Mouse (Mus musculus): ENCODE data around the gene Rapgef4. TPM values are rescaled to one million over a fixed set of nuclear protein-coding genes. Genes with fewer than 3 reads are reported as not detected.
"Not testable (repeated sequence)": the region's sequence is repeated elsewhere in the genome, so short reads cannot be mapped to it uniquely, and the experiment has no call there.

The Rapgef4 gene
- polyA plus RNA-seq, 1 experiment from 2014 or later = 5.6 TPM

- Histone ChIP-seq H3K9ac (no peak overlapping the region), H3K4me1 (peaks cover 7% of the 10 kb centered on the region), H3K4me2 (replicated peaks) (no peak overlapping the region), H3K27me3 (no peaks in the 10 kb centered on the region), H3K27ac (no peak overlapping the region), H3K36me3 (no peaks in the 10 kb centered on the region), H3K9me3 (replicated peaks) (no peaks in the 10 kb centered on the region), H3K4me3 (no peak overlapping the region)
- WGBS = 88% methylated on average over 14 of the region's 14 CpGs
- ATAC-seq (ENCODE audit: low FRiP score) = no peak
These were observed 159.1 kb downstream of the Rapgef4 start for GRCm38 (mm10) chr2:72139863-72140845.

DNA sequence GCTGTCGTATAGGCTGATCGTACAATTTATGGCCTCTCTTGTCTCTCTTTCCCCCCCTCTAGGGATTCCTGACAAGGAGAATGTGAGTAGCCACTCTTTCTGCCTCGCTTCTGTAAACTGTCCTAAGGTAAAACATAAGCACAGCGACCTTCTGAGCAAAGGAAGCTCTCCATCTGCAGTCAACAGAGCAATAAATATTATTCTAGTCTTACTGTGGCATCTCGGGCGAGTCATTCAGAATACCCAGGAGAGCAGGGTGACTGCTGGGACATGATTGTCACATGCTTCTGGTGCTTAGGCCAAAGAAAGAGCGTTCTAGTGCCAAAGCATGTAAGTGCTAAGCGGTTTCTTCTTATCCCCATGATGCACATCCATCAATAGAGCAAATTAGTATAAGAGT is 160.1 kb downstream of the Rapgef4 start:
- H3K27ac ChIP-seq = no peak overlapping the region
- 76% methylated on average over 8 of the region's 8 CpGs for whole genome bisulfite sequencing

GRCm38 (mm10) chr2:72141732-72142131 is 160.7 kb downstream of the Rapgef4 start:
- H3K36me3 ChIP-seq; H3K4me1 ChIP-seq; H3K27ac ChIP-seq; H3K4me2 ChIP-seq (replicated peaks); H3K27me3 ChIP-seq; H3K9ac ChIP-seq; H3K4me3 ChIP-seq; ATAC-seq (ENCODE audit: low FRiP score); H3K9me3 ChIP-seq (replicated peaks): not testable (repeated sequence)
- 86% methylated on average over 4 of the region's 4 CpGs for WGBS

More for the DNA sequence above, 160.1 kb downstream of the Rapgef4 start:
- no peak for ATAC-seq (ENCODE audit: low FRiP score)
- no peaks in the 10 kb centered on the region for H3K9me3 ChIP-seq (replicated peaks)
- no peaks in the 10 kb centered on the region for H3K36me3 ChIP-seq
- H3K9ac ChIP-seq = no peak overlapping the region
- no peaks in the 10 kb centered on the region for H3K27me3 ChIP-seq
- peaks cover 7% of the 10 kb centered on the region for H3K4me1 ChIP-seq
- H3K4me2 ChIP-seq (replicated peaks) = no peak overlapping the region
- H3K4me3 ChIP-seq = no peak overlapping the region

- Histone ChIP-seq H3K9me3 (replicated peaks) (no peaks in the 10 kb centered on the region), H3K4me2 (replicated peaks) (no peak overlapping the region), H3K36me3 (no peaks in the 10 kb centered on the region), H3K27me3 (no peaks in the 10 kb centered on the region), H3K4me3 (no peak overlapping the region), H3K9ac (no peak overlapping the region), H3K4me1 (peaks cover 3% of the 10 kb centered on the region; the same call in 1 of the 2 replicates), H3K27ac (no peak overlapping the region)
- WGBS = 91% methylated on average over 9 of the region's 9 CpGs
- ATAC-seq (ENCODE audit: low FRiP score) = no peak
These were observed 162.4 kb downstream of the Rapgef4 start for GRCm38 (mm10) chr2:72143413-72143812.

GRCm38 (mm10) chr2:72144576-72145200 is 163.6 kb downstream of the Rapgef4 start:
- 80% methylated on average over 7 of the region's 7 CpGs for WGBS
- Histone ChIP-seq H3K4me2 (replicated peaks) (no peak overlapping the region), H3K27me3 (no peaks in the 10 kb centered on the region), H3K9ac (no peak overlapping the region), H3K36me3 (no peaks in the 10 kb centered on the region), H3K27ac (no peak overlapping the region), H3K9me3 (replicated peaks) (no peaks in the 10 kb centered on the region), H3K4me3 (no peak overlapping the region), H3K4me1 (peaks cover 3% of the 10 kb centered on the region; the same call in 1 of the 2 replicates)
- no peak for ATAC-seq (ENCODE audit: low FRiP score)

DNA sequence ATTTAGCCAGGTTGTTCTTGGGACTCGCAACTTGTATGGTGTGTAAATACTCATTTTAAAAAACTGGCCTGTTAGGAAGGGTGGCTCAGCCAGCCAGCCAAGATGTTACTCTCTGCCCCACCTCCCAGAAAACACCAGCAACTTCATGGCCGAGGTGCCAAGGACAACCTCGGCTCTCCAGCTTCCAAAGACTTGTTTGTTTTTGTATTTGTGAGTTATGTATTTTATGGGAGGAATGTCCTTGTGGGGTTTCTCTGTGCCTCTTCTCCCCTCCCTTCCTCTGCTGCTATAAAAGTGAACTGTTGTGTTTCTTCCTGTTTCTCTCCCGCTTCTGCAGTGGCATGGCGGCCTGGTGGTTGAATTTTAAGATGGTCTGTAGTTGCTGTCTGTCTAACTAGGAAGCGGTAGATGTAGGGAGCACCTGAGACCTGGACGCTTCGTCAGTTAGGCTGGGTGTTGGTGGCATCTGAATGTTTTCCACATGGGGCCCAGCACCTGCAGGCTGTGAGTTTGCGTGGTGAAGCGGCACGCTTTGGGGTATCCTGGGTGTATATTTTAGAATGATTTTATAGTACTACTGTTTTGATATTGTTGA is 164.3 kb downstream of the Rapgef4 start:
- no peak overlapping the region for H3K4me3 ChIP-seq
- no peak overlapping the region for H3K4me2 ChIP-seq (replicated peaks)
- WGBS = 90% methylated on average over 11 of the region's 11 CpGs
- peaks cover 3% of the 10 kb centered on the region; the same call in 1 of the 2 replicates for H3K4me1 ChIP-seq
- no peaks in the 10 kb centered on the region for H3K36me3 ChIP-seq
- no peaks in the 10 kb centered on the region for H3K9me3 ChIP-seq (replicated peaks)
- H3K9ac ChIP-seq = no peak overlapping the region
- H3K27me3 ChIP-seq = no peaks in the 10 kb centered on the region
- no peak for ATAC-seq (ENCODE audit: low FRiP score)
- no peak overlapping the region for H3K27ac ChIP-seq

- 72% methylated on average over 10 of the region's 10 CpGs for WGBS
- Histone ChIP-seq H3K4me1 (peaks cover 3% of the 10 kb centered on the region; the same call in 1 of the 2 replicates), H3K4me2 (replicated peaks) (no peak overlapping the region), H3K36me3 (no peaks in the 10 kb centered on the region), H3K9me3 (replicated peaks) (no peaks in the 10 kb centered on the region), H3K4me3 (no peak overlapping the region), H3K27me3 (no peaks in the 10 kb centered on the region), H3K9ac (no peak overlapping the region), H3K27ac (no peak overlapping the region)
- no peak for ATAC-seq (ENCODE audit: low FRiP score)
These were observed 165.0 kb downstream of the Rapgef4 start for GRCm38 (mm10) chr2:72146061-72146460.

- H3K9me3 ChIP-seq (replicated peaks) = no peaks in the 10 kb centered on the region
- no peaks in the 10 kb centered on the region for H3K36me3 ChIP-seq
- H3K4me3 ChIP-seq = no peak overlapping the region
- WGBS = 84% methylated on average over 7 of the region's 7 CpGs
- no peaks in the 10 kb centered on the region for H3K4me1 ChIP-seq
- ATAC-seq (ENCODE audit: low FRiP score) = no peak
- no peaks in the 10 kb centered on the region for H3K27me3 ChIP-seq
- H3K4me2 ChIP-seq (replicated peaks) = no peak overlapping the region
- H3K9ac ChIP-seq = no peak overlapping the region
- H3K27ac ChIP-seq = no peak overlapping the region
These were observed 166.2 kb downstream of the Rapgef4 start for GRCm38 (mm10) chr2:72147246-72147645.

DNA sequence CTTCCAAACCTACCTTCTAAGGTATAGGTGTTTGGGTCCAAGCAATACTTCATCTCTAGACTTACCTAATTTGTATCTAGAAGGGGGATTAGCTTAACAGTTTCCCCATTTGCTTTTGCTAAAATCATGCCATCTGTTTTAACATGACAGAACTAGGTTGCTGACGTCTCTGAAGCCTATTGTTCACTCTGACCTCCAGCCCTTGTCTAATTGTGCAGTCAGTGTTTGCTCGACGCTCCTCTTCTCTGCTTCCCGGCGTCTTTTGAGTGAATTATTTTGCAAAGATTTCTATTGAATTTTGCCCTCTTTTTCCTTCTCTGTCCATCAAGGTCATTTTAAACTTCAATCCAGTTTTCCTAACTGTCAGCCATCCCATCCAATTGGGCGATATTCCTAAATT is 166.7 kb downstream of the Rapgef4 start:
- 40% methylated on average over 6 of the region's 6 CpGs for WGBS
- ATAC-seq (ENCODE audit: low FRiP score) = no peak
- H3K9me3 ChIP-seq (replicated peaks) = no peaks in the 10 kb centered on the region

DNA sequence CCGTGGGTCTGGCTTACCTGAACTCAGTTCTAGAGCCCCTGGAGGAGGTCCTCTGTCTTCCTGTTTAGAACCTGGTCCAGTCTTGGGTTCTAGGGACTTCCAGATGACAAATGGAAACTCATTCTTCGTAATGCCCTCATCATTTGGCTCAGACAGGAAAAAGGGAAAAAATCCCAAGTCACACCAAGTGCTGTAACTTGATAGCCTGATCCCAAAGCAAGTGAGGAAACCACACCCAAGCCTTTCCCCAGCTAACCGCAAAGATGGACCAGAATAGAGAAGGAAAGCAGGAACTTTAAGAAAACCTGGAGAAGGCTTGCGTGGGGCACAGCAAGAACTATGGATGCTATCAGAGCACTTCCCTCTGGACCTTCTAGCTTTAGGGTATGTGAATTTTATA is 167.6 kb downstream of the Rapgef4 start:
- Histone ChIP-seq H3K4me2 (replicated peaks) (no peak overlapping the region), H3K27me3 (no peaks in the 10 kb centered on the region), H3K36me3 (no peaks in the 10 kb centered on the region), H3K4me1 (no peaks in the 10 kb centered on the region), H3K27ac (no peak overlapping the region), H3K9me3 (replicated peaks) (no peaks in the 10 kb centered on the region), H3K9ac (no peak overlapping the region), H3K4me3 (no peak overlapping the region)
- no peak for ATAC-seq (ENCODE audit: low FRiP score)
- 57% methylated on average over 4 of the region's 4 CpGs for WGBS

More for the DNA sequence above, 166.7 kb downstream of the Rapgef4 start:
- Histone ChIP-seq H3K36me3 (no peaks in the 10 kb centered on the region), H3K4me3 (no peak overlapping the region), H3K4me1 (no peaks in the 10 kb centered on the region), H3K4me2 (replicated peaks) (no peak overlapping the region), H3K27ac (no peak overlapping the region), H3K9ac (no peak overlapping the region), H3K27me3 (no peaks in the 10 kb centered on the region)

DNA sequence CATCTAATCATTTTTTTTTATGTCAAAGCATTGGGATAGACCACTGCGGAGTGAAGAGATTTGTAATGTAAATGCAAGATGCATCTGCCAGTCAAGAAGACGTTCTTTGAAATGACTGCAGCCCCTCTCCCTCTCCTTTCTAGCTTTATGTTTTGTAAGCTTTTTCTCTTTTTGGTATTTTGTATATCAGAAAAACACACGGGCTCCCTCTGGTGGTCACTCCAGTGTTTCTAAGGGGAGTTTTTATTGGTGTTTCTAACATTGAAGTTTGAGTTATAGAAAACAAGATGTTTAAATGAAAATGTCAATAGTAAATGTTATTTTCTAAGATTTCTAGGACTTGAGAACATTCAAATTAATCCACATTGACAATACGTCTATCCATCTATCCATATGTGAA is 168.0 kb downstream of the Rapgef4 start:
- H3K9ac ChIP-seq = no peak overlapping the region
- no peak overlapping the region for H3K27ac ChIP-seq
- no peaks in the 10 kb centered on the region for H3K9me3 ChIP-seq (replicated peaks)
- no peaks in the 10 kb centered on the region for H3K27me3 ChIP-seq
- no peak for ATAC-seq (ENCODE audit: low FRiP score)
- no peak overlapping the region for H3K4me2 ChIP-seq (replicated peaks)
- H3K36me3 ChIP-seq = no peaks in the 10 kb centered on the region
- H3K4me1 ChIP-seq = no peaks in the 10 kb centered on the region
- 33% methylated on average over 4 of the region's 4 CpGs for WGBS
- H3K4me3 ChIP-seq = no peak overlapping the region

GRCm38 (mm10) chr2:72151792-72152554 is 170.9 kb downstream of the Rapgef4 start:
- Histone ChIP-seq H3K4me2 (replicated peaks) (no peak overlapping the region), H3K4me3 (no peak overlapping the region), H3K9me3 (replicated peaks) (no peaks in the 10 kb centered on the region), H3K4me1 (no peaks in the 10 kb centered on the region), H3K9ac (no peak overlapping the region), H3K36me3 (no peaks in the 10 kb centered on the region), H3K27ac (no peak overlapping the region), H3K27me3 (no peaks in the 10 kb centered on the region)
- ATAC-seq (ENCODE audit: low FRiP score) = no peak
- WGBS = 77% methylated on average over 9 of the region's 9 CpGs

Measured in hindbrain, embryonic 12.5 days (tissue).